Mouse (Mus musculus) midbrain, postnatal 0 days (tissue): Measurements from ENCODE around the gene Gpn1. TPM values are rescaled to one million over a fixed set of nuclear protein-coding genes. Genes with fewer than 3 reads are reported as not detected.
A peak's percentile ranks its signal among the peaks of the same experiment; 100 is the strongest.
"Not testable (repeated sequence)": the region's sequence is repeated elsewhere in the genome, so short reads cannot be mapped to it uniquely, and the experiment has no call there.

Experiments used
- ATAC-seq: fragments of 200-750 bp; cut with Nextera tagmentation; 2 replicates; pipeline ENCODE4 v1.8.0; 2017; ENCODE audit warnings: moderate number of reproducible peaks, mild to moderate bottlenecking, moderate TSS enrichment, moderate library complexity; ENCODE audit not compliant: low FRiP score
- DNase-seq: peaks from one replicate; pipeline ENCODE4 v3.0.0-alpha.2; 2015; ENCODE audit warnings: low spot score
- H3K27ac ChIP-seq: fragments of 300-500 bp; sonication (generic); 2 replicates; pipeline ENCODE4 v1.5.1; 2014; ENCODE audit warnings: low read depth, mild to moderate bottlenecking, low read length, mixed read lengths
- H3K27me3 ChIP-seq: fragments of 300-500 bp; sonication (generic); 2 replicates; pipeline ENCODE4 v1.6.1; 2014; ENCODE audit warnings: low read length, control low read depth, mixed read lengths; ENCODE audit not compliant: insufficient read depth
- H3K36me3 ChIP-seq: fragments of 300-500 bp; sonication (generic); 2 replicates; pipeline ENCODE4 v1.6.1; 2014; ENCODE audit warnings: low read length, control low read depth, mixed read lengths; ENCODE audit not compliant: insufficient read depth
- H3K4me1 ChIP-seq: fragments of 300-500 bp; sonication (generic); 2 replicates; pipeline ENCODE4 v1.6.1; 2014; ENCODE audit warnings: mild to moderate bottlenecking, control low read depth, antibody characterized with exemption, low read length, mixed read lengths; ENCODE audit not compliant: insufficient read depth
- H3K4me2 ChIP-seq: fragments of 300-500 bp; sonication (generic); 2 replicates; pipeline ENCODE4 v1.6.1; 2014; ENCODE audit warnings: low read depth, mild to moderate bottlenecking, low read length, mixed read lengths; ENCODE audit not compliant: poor library complexity, severe bottlenecking
- H3K4me3 ChIP-seq: fragments of 300-500 bp; sonication (generic); 2 replicates; pipeline ENCODE4 v1.5.1; 2014; ENCODE audit warnings: low read depth, mild to moderate bottlenecking, low read length, moderate library complexity
- H3K9ac ChIP-seq: fragments of 300-500 bp; sonication (generic); replicated peaks from 2 replicates; pipeline ENCODE4 v1.6.1; 2014; ENCODE audit warnings: mild to moderate bottlenecking, low read length, moderate library complexity, mixed read lengths; ENCODE audit not compliant: poor library complexity, severe bottlenecking
- H3K9me3 ChIP-seq: fragments of 300-500 bp; sonication (generic); 2 replicates; pipeline ENCODE4 v1.6.1; 2016; ENCODE audit warnings: low read length, control low read depth
- CTCF ChIP-seq: IDR thresholded peaks from 2 replicates; pipeline ENCODE4 v1.5.1; 2016; ENCODE audit warnings: antibody characterized with exemption, mild to moderate bottlenecking
- WGBS: fragments of 180-500 bp; shearing (Covaris S2); extraction: QIAGEN DNeasy Blood & Tissue Kit; methylation state at CpG from one replicate; pipeline ENCODE4 v1.1.7; 2014; 5-methylcytosine and 5-hydroxymethylcytosine counted together
- polyA plus RNA-seq: library from polyadenylated mRNA; unstranded; fragments of >200 nt; fragmentation: Nextera tagmentation; extraction: Ambion mirVana; gene quantifications from 2 replicates; pipeline ENCODE4 v1.2.1, GENCODE M21; 2015
- total RNA-seq: library from RNA; depleted of rRNA; stranded (reverse); fragments of >200 nt; gene quantifications from 2 replicates; pipeline ENCODE4 v1.2.3, GENCODE M21; 2014

The Gpn1 gene
- total and polyA plus RNA-seq, 2 experiments from 2014 or later, result 35.2 to 62.7 TPM

DNA sequence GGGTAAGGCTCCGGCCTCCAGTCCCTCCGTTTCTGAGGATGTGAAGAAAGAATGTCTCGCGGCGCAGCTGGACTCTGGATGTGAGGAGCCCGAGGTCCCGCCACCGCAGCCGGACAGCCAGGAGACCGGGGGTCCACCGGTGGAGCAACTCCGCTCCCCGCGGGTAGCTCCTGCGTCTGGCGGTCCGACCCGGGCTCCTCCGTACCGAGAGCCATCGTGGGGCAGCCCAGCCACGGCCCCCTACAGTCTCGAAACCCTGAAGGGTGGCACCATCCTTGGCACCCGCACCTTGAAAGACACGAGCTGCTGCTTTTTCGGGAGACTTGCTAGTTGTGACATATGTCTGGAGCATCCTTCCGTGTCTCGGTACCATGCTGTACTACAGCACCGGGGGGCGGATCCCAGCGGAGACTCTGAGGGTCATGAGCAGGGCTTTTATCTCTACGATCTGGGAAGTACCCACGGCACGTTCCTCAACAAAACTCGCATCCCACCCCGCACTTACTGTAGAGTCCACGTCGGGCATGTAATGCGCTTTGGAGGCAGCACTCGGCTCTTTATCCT is 32.7 kb downstream of the Gpn1 start:
- WGBS, result 2% methylated on average over 40 of the region's 40 CpGs
- ATAC-seq, result peak; percentile 27; the same call in 1 of the 2 replicates
- DNase-seq, result no peak

DNA sequence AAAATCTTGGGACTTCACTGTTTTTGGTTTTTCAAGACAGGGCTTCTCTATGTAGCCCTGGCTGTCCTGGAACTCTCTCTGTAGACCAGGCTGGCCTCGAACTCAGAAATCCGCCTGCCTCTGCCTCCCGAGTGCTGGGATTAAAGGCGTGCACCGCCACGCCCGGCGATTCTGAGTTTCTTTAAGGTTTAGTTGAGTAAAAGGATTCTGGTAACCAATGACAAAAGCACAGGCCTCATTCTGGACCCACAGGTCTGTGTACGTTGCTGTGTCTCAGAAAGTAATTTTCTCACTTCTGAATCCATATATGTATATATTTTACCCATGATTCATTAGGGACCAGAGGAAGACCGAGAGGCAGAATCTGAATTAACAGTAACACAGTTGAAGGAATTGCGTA is 33.2 kb downstream of the Gpn1 start, which contains the start of gene Supt7l:
TSS of gene Supt7l (minus strand) at position 101 of the 400 bp plus-strand sequence.
- peaks cover 26% of the 10 kb centered on the region for H3K36me3 ChIP-seq
- not testable (repeated sequence) for ATAC-seq, H3K27me3 ChIP-seq, DNase-seq, H3K4me1 ChIP-seq, H3K9me3 ChIP-seq
- peak within 1 kb of the TSS; percentile 80 for H3K9ac ChIP-seq
- peak within 1 kb of the TSS; percentile 84 for H3K4me3 ChIP-seq
- WGBS, result 87% methylated on average over 11 of the region's 11 CpGs
- peak within 1 kb of the TSS; percentile 89 for H3K27ac ChIP-seq
- H3K4me2 ChIP-seq, result peak within 1 kb of the TSS; percentile 98

More for the DNA sequence above, 32.7 kb downstream of the Gpn1 start:
- peaks cover 27% of the 10 kb centered on the region for H3K36me3 ChIP-seq
- H3K4me2 ChIP-seq, result peak overlapping the region; percentile 98
- H3K4me3 ChIP-seq, result peak overlapping the region; percentile 84
- H3K9me3 ChIP-seq, result no peaks in the 10 kb centered on the region
- H3K9ac ChIP-seq, result peak overlapping the region; percentile 80
- TF ChIP-seq CTCF, result no peak
- H3K27ac ChIP-seq, result peak overlapping the region; percentile 89
- H3K4me1 ChIP-seq, result peaks cover 9% of the 10 kb centered on the region
- no peaks in the 10 kb centered on the region for H3K27me3 ChIP-seq

DNA sequence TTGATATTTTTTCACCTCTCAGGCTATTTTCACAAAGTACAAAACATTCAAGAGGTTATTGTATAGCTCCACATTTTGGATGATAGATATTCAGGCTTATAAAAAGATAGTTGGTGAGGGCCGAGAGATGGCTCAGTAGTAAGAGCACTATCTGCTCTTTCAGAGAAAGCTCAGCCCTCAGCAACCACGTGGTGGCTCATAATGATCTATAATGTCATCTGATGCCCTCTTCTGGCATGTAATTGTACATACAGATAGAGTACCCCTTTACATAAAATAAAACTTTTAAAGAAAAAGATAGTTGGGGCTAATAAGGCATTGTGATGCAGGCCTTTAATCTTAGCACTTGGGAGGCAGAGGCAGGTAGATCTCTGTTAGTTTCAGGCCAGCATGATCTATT is 34.0 kb downstream of the Gpn1 start:
- no peak overlapping the region for H3K27ac ChIP-seq
- H3K4me1 ChIP-seq, result peaks cover 9% of the 10 kb centered on the region
- no peak overlapping the region for H3K4me3 ChIP-seq
- no peak overlapping the region for H3K9ac ChIP-seq
- H3K4me2 ChIP-seq, result no peak overlapping the region
- TF ChIP-seq CTCF, result no peak
- H3K9me3 ChIP-seq, result no peaks in the 10 kb centered on the region
- H3K36me3 ChIP-seq, result peaks cover 24% of the 10 kb centered on the region
- ATAC-seq (no peak), DNase-seq (no peak)
- H3K27me3 ChIP-seq, result no peaks in the 10 kb centered on the region
- WGBS, result 61% methylated on average over 2 of the region's 2 CpGs

DNA sequence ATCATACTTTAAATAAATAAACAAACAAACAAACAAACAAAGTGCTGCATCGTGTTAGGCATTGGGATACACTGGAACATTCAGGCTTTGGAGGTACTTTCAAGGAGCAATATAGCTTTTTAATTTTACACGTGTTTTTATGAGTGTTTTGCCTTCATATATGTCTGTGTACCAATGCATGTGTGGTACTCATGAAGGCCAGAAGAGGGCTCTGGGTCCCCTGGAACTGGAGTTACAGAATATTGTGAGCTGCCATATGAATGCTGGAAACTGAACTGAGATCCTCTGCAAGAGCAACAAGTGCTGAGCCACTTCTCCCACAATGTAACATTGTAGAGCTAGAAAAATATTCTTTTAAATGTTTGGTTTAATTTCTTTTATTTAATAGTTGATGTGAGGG is 40.7 kb downstream of the Gpn1 start:
- no peak for ATAC-seq
- H3K4me2 ChIP-seq, result no peak overlapping the region
- no peaks in the 10 kb centered on the region for H3K9me3 ChIP-seq
- WGBS, result 96% methylated on average over 2 of the region's 2 CpGs
- H3K4me3 ChIP-seq, result no peak overlapping the region
- H3K36me3 ChIP-seq, result peaks cover 44% of the 10 kb centered on the region
- H3K4me1 ChIP-seq, result no peaks in the 10 kb centered on the region
- TF ChIP-seq CTCF, result no peak; the same call in none of the 2 replicates
- DNase-seq, result no peak
- no peaks in the 10 kb centered on the region for H3K27me3 ChIP-seq
- H3K9ac ChIP-seq, result no peak overlapping the region
- H3K27ac ChIP-seq, result no peak overlapping the region

DNA sequence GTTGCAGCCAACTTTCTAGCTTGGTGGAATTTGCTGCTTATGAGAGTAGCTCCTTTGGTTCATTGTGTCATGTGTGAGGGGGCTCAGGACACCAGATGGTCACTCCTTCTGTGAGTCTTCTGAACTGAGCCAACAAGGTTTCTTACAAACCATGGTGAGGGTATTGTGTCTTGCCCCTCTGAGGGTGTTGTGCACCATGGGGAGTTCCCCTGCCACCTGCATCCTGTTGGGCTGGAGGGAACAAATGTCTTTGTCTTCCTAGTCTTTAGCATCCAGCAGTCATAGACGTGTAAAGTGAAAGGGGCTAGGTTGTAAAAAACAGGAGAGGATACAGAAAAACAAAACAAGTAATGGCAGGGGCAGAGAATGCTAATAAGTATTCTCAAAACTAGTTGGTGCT is 64.9 kb downstream of the Gpn1 start:
- no peak overlapping the region for H3K4me3 ChIP-seq
- H3K4me1 ChIP-seq, result no peaks in the 10 kb centered on the region
- DNase-seq (no peak), ATAC-seq (no peak)
- H3K9me3 ChIP-seq, result no peaks in the 10 kb centered on the region
- TF ChIP-seq CTCF, result no peak
- peaks cover 21% of the 10 kb centered on the region; the same call in 1 of the 2 replicates for H3K36me3 ChIP-seq
- H3K9ac ChIP-seq, result no peak overlapping the region
- H3K4me2 ChIP-seq, result no peak overlapping the region
- WGBS, result 38% methylated on average over 1 of the region's 1 CpGs
- no peak overlapping the region for H3K27ac ChIP-seq
- no peaks in the 10 kb centered on the region for H3K27me3 ChIP-seq

DNA sequence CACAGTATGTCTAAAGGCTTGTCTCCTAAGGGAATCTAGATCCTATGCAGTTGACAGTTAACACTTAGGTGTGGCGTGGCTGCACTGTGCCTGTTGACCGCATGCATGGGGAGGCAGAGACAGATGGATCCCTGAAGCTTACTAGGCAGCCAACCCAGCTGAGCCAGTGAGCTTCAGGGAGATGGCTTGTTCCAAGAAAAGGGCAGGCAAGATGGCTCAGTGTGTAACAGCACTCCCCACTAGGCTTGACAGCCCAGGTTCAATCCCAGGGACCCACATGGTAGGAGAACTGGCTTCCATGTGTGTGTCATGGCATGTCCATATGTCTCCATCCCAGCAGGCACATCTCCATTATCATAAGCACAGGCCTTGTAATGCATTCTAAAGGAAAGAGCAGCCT is 65.8 kb downstream of the Gpn1 start:
- Histone ChIP-seq H3K36me3 (peaks cover 16% of the 10 kb centered on the region; the same call in 1 of the 2 replicates), H3K4me2 (no peak overlapping the region), H3K9me3 (no peaks in the 10 kb centered on the region), H3K4me3 (no peak overlapping the region), H3K9ac (no peak overlapping the region), H3K4me1 (no peaks in the 10 kb centered on the region), H3K27ac (no peak overlapping the region), H3K27me3 (no peaks in the 10 kb centered on the region)
- 94% methylated on average over 2 of the region's 2 CpGs for WGBS
- ATAC-seq (no peak), DNase-seq (no peak)
- no peak for TF ChIP-seq CTCF
